Mouse (Mus musculus) thymus, adult 2 months (tissue): Measurements from ENCODE around the gene 2010003K11Rik.

ENCODE experiments used
- CTCF ChIP-seq: fragments of 200-500 bp; IDR thresholded peaks from 2 replicates; pipeline ENCODE4 v1.5.1; 2012; ENCODE audit warnings: mild to moderate bottlenecking, control low read depth, low read length, moderate library complexity, borderline replicate concordance; ENCODE audit not compliant: control insufficient read depth, poor library complexity, insufficient read depth; ENCODE audit errors: extremely low read depth
- POLR2A ChIP-seq: fragments of 200-500 bp; IDR thresholded peaks from 2 replicates; pipeline ENCODE4 v1.6.1; 2012; ENCODE audit warnings: mild to moderate bottlenecking, low read length, control low read depth, moderate library complexity; ENCODE audit not compliant: control insufficient read depth, poor library complexity, insufficient read depth; ENCODE audit errors: extremely low read depth

DNA sequence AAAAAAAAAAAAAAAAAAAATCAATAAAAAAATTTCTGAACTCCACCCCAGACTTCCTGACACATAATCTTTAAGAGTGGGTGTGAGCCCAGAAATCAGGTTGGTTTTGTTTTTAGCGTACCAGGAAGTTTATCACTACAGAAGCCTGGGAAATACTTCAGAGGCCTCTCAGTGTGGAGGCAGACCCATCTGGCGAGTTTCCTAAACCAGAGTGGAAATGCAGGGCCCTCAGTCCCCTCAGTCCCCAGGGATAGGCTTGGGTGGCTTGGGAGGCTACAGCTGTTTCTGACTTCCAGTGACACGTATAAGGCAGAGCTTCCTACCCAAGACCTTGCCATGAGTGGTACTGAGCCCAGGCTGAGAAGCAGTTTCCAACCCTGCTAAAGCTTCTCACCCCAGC is 9.4 kb upstream of the 2010003K11Rik start:
- no peak for TF ChIP-seq CTCF
- no peak for TF ChIP-seq POLR2A
